Comparison of ENCODE assay signal across 10 mouse cellular contexts in the genomic region with DNA sequence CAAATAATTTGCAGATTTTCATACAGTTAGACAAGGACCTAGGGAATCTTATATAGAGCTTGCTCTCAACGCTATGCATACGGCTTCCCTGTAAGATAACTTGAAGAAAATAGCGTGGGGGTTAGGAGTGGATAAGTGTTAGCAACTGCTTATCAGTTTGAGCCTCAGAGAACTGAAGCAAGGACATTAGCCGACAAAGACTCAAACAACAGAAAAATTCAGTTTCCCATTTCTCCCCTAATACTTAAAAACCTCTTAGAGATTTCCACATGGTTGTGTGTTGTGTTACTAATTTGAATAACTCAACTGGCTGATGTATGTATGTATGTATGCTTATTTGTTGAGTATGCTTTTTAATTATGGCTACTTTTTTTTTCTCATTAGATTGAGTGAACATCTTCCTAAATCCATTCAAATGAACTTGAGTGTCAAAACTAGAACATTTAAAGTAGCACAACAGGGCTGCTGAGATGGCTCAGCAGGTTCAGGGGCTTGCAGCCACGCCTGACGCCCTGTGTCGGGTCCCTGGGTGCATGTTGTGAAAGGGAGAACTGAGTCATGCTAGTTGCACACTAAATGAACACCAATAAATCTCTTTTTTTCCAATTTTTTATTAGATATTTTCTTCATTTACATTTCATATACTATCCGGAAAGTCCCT. TPM values are rescaled to one million over a fixed set of nuclear protein-coding genes. Genes with fewer than 3 reads are reported as not detected.
DNase-seq lines count a peak whose midpoint lies in the region; ATAC-seq and TF ChIP-seq lines count a peak whose summit lies in the region.
"Had no signal": no experiment of that assay in that cellular context is flagged by ENCODE, and none has a peak within 500 bp of the region (broad histone marks: within the 10 kb centered on the region; RNA-seq: fewer than 3 reads in every experiment).

No protein-coding gene starts in this region.

- H3K27ac ChIP-seq in kidney, embryonic 16.5 days (ENCODE audit: low read length): no peak overlapping the region
- no peak overlapping the region for H3K27ac ChIP-seq in embryonic fibroblast, embryonic 13.5 days (ENCODE audit: insufficient read depth, low read length)
- no peak overlapping the region for H3K27ac ChIP-seq in limb, embryonic 10.5 days
- no peak overlapping the region for H3K27ac ChIP-seq in neural tube, embryonic 13.5 days (replicated peaks)

- H3K27me3 ChIP-seq in kidney, embryonic 16.5 days (ENCODE audit: insufficient read depth, low read length): no peaks in the 10 kb centered on the region
- H3K27me3 ChIP-seq in limb, embryonic 10.5 days (ENCODE audit: low read depth, poor library complexity, severe bottlenecking): no peaks in the 10 kb centered on the region
- H3K27me3 ChIP-seq in neural tube, embryonic 13.5 days: no peaks in the 10 kb centered on the region

- H3K4me3 ChIP-seq in kidney, embryonic 16.5 days (ENCODE audit: low read length): peak overlapping the region; percentile 83; the same call in 1 of the 2 replicates
- peak overlapping the region; percentile 97; the same call in 1 of the 2 replicates for H3K4me3 ChIP-seq in embryonic fibroblast, embryonic 13.5 days (ENCODE audit: insufficient read depth, low read length)
- peak overlapping the region; percentile 77 for H3K4me3 ChIP-seq in limb, embryonic 10.5 days
- peak overlapping the region; percentile 82 for H3K4me3 ChIP-seq in neural tube, embryonic 13.5 days

- H3K4me2 ChIP-seq in kidney, embryonic 16.5 days (replicated peaks; ENCODE audit: low read depth, low read length): peak overlapping the region; percentile 64
- peak overlapping the region; percentile 81 for H3K4me2 ChIP-seq in neural tube, embryonic 13.5 days

- peak overlapping the region; percentile 31; the same call in 1 of the 2 replicates for H3K9ac ChIP-seq in kidney, embryonic 16.5 days (replicated peaks; ENCODE audit: low read length)
- peak overlapping the region; percentile 87 for H3K9ac ChIP-seq in neural tube, embryonic 13.5 days

- ATAC-seq in kidney, embryonic 16.5 days (ENCODE audit: low FRiP score, low TSS enrichment): no peak
- no peak for ATAC-seq in neural tube, embryonic 13.5 days (ENCODE audit: low read depth)

- WGBS in kidney, embryonic 16.5 days: 83% methylated on average over 8 of the region's 8 CpGs
- WGBS in limb, embryonic 10.5 days: 90% methylated on average over 8 of the region's 8 CpGs
- 88% methylated on average over 8 of the region's 8 CpGs for WGBS in neural tube, embryonic 13.5 days

- H3K9me3 ChIP-seq in kidney, embryonic 16.5 days (ENCODE audit: low read length): no peaks in the 10 kb centered on the region
- H3K9me3 ChIP-seq in limb, embryonic 10.5 days (replicated peaks): no peaks in the 10 kb centered on the region
- no peaks in the 10 kb centered on the region for H3K9me3 ChIP-seq in neural tube, embryonic 13.5 days

- H3K4me1 ChIP-seq in kidney, embryonic 16.5 days (ENCODE audit: insufficient read depth, low read length): peaks cover 24% of the 10 kb centered on the region
- no peaks in the 10 kb centered on the region for H3K4me1 ChIP-seq in embryonic fibroblast, embryonic 13.5 days (ENCODE audit: control insufficient read depth, insufficient read depth, low read length)
- peaks cover 19% of the 10 kb centered on the region for H3K4me1 ChIP-seq in limb, embryonic 10.5 days
- peaks cover 30% of the 10 kb centered on the region for H3K4me1 ChIP-seq in neural tube, embryonic 13.5 days (replicated peaks)

- H3K36me3 ChIP-seq in kidney, embryonic 16.5 days (ENCODE audit: insufficient read depth, low read length): peaks cover 5% of the 10 kb centered on the region; the same call in 1 of the 2 replicates
- peaks cover 18% of the 10 kb centered on the region for H3K36me3 ChIP-seq in limb, embryonic 10.5 days
- peaks cover 10% of the 10 kb centered on the region for H3K36me3 ChIP-seq in neural tube, embryonic 13.5 days

- no peak for TF ChIP-seq CTCF in embryonic fibroblast, embryonic 13.5 days (IDR thresholded peaks at IDR 0.05; ENCODE audit: borderline replicate concordance, insufficient read depth, low read length)

- DNase-seq in kidney, postnatal 36 days: no peak
- DNase-seq in limb, embryonic 10.5 days (ENCODE audit: low spot score): no peak
- no peak for DNase-seq in layer of hippocampus, postnatal 36 days
- no peak for DNase-seq in layer of hippocampus, adult 18-20 months (ENCODE audit: low spot score in 2 of 2)
- no peak for DNase-seq in thymus, postnatal 14 days
- DNase-seq: cerebellum, postnatal 25 days; kidney, postnatal 14 days had no signal

- no peak for TF ChIP-seq POLR2A in embryonic fibroblast, embryonic 13.5 days (IDR thresholded peaks at IDR 0.05; ENCODE audit: low read depth, low read length)

RNA-seq across cellular contexts. Expression of a gene that starts 2.2 kb away (rescaled TPM):
- 72.1 and 74.4 TPM in 2 replicates for polyA plus RNA-seq in kidney, embryonic 16.5 days (2015; fragmentation: Nextera tagmentation; extraction: Ambion mirVana)
- polyA plus RNA-seq in embryonic fibroblast, embryonic 13.5 days (2011; ENCODE audit: insufficient read length, low read depth, missing spikeins): 50.8 and 53.2 TPM in 2 replicates
- 76.4 and 78.8 TPM in 2 replicates for polyA plus RNA-seq in limb, embryonic 10.5 days (2016; fragmentation: Nextera tagmentation; extraction: Ambion mirVana)
- 54.7 and 56.7 TPM in 2 replicates for polyA plus RNA-seq in neural tube, embryonic 13.5 days (2015; fragmentation: Nextera tagmentation; extraction: Ambion mirVana)
- total RNA-seq in layer of hippocampus, postnatal 36 days (2021): 10 to 100 TPM; 53.1 to 64.6 TPM
- 10 to 100 TPM; 61.4 to 61.5 TPM for total RNA-seq in layer of hippocampus, adult 18-20 months (2021)

RNA-seq across cellular contexts. Expression of a gene that starts 21.3 kb away (rescaled TPM):
- polyA plus RNA-seq in kidney, embryonic 16.5 days (2015; fragmentation: Nextera tagmentation; extraction: Ambion mirVana): 97.9 and 161 TPM in 2 replicates
- polyA plus RNA-seq in embryonic fibroblast, embryonic 13.5 days (2011; ENCODE audit: insufficient read length, low read depth, missing spikeins): 446 and 530 TPM in 2 replicates
- polyA plus RNA-seq in limb, embryonic 10.5 days (2016; fragmentation: Nextera tagmentation; extraction: Ambion mirVana): 59.1 and 67.7 TPM in 2 replicates
- 79.8 and 83.8 TPM in 2 replicates for polyA plus RNA-seq in neural tube, embryonic 13.5 days (2015; fragmentation: Nextera tagmentation; extraction: Ambion mirVana)
- 10 to 100 TPM; 28.6 to 35.9 TPM for total RNA-seq in layer of hippocampus, postnatal 36 days (2021)
- 10 to 100 TPM; 28.1 to 36.9 TPM for total RNA-seq in layer of hippocampus, adult 18-20 months (2021)
